In the genomic region with DNA sequence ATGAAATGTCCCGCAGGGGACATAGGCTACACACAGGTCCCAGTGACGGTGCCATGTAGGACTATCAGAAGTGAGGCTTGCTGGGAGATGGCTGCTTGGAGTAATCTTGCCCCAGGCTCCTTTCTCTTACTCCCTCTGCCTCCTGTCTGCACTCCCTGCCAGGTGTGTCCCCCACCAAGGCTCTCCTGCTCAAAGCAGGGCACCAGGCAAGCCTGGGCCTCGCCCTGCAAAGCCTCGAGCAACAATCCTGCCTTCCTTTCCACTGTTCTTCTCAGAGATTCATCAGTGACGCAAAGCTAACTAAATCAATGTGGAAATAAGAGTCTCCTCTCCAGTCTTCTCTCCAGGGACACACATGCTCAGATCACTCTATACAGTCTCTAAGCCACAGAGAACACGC, we compare ENCODE assay signal across 18 mouse cellular contexts.
"Had no signal": no experiment of that assay in that cellular context is flagged by ENCODE, and none has a peak within 500 bp of the region (broad histone marks: within the 10 kb centered on the region; RNA-seq: fewer than 3 reads in every experiment).

No protein-coding gene starts in this region.

- DNase-seq: lung, adult 18-20 months; lung, embryonic 14.5 days; lung, postnatal 10 days; lung, postnatal 4 days; midbrain, embryonic 14.5 days; retina, postnatal 1 day; right cerebral cortex, adult 18-20 months; right cerebral cortex, postnatal 25 days; right cerebral cortex, postnatal 4 days; spleen, adult 18-20 months; thymus, adult 2 months; thymus, postnatal 25 days; thymus, postnatal 4 days had no signal

- H3K4me2 ChIP-seq: lung, embryonic 14.5 days; neural tube, embryonic 12.5 days had no signal

- ATAC-seq: midbrain, embryonic 16.5 days had no signal

- H3K4me3 ChIP-seq: midbrain, embryonic 10.5 days; myocyte; neural tube, embryonic 12.5 days had no signal

- H3K27ac ChIP-seq: liver, embryonic 14.5 days; midbrain, embryonic 10.5 days; neural tube, embryonic 12.5 days had no signal

- H3K9ac ChIP-seq: liver, embryonic 14.5 days; lung, embryonic 14.5 days; neural tube, embryonic 12.5 days had no signal

- H3K27me3 ChIP-seq: neural tube, embryonic 12.5 days had no signal

- H3K9me3 ChIP-seq: midbrain, embryonic 10.5 days; neural tube, embryonic 12.5 days had no signal

- H3K4me1 ChIP-seq: midbrain, embryonic 10.5 days; neural tube, embryonic 12.5 days had no signal
